Mouse (Mus musculus) myocyte (in vitro differentiated cells): ENCODE data around the gene Meis2.

Experiments used
- CEBPB ChIP-seq: IDR thresholded peaks from 2 replicates; pipeline ENCODE4 v1.6.1; 2011; ENCODE audit warnings: mild to moderate bottlenecking, moderate library complexity; ENCODE audit not compliant: poor library complexity, insufficient read depth, severe bottlenecking
- E2F4 ChIP-seq: IDR thresholded peaks from one replicate; pipeline ENCODE4 v1.6.1; 2011; ENCODE audit warnings: mild to moderate bottlenecking, control low read depth, moderate library complexity; ENCODE audit not compliant: insufficient read depth
- MAX ChIP-seq: IDR thresholded peaks from one replicate; pipeline ENCODE4 v1.6.1; 2011; ENCODE audit warnings: low read depth, mild to moderate bottlenecking, control low read depth
- MYOD1 ChIP-seq, 3 experiments: IDR thresholded peaks; one replicate each; pipeline ENCODE4 v1.6.1; 2011; ENCODE audit warnings: control low read depth in 2 of 3, low read depth in 2 of 3, mild to moderate bottlenecking in 2 of 3, moderate library complexity in 1 of 3; ENCODE audit not compliant: insufficient read length in 2 of 3, control insufficient read depth in 1 of 3
- MYOG ChIP-seq, 3 experiments: IDR thresholded peaks; one replicate each; pipeline ENCODE4 v1.6.1; 2011; ENCODE audit warnings: control low read depth in 2 of 3, low read depth in 2 of 3, mild to moderate bottlenecking in 2 of 3; ENCODE audit not compliant: insufficient read length in 2 of 3, control insufficient read depth in 1 of 3, insufficient read depth in 1 of 3
- POLR2A ChIP-seq: IDR thresholded peaks from one replicate; pipeline ENCODE4 v1.6.1; 2011; ENCODE audit warnings: low read depth, mild to moderate bottlenecking, control low read depth, moderate library complexity; ENCODE audit not compliant: insufficient read length
- POLR2AphosphoS2 ChIP-seq: IDR thresholded peaks from one replicate; pipeline ENCODE4 v1.6.1; 2011; ENCODE audit warnings: low read depth, control low read depth; ENCODE audit not compliant: insufficient read length
- SRF ChIP-seq: IDR thresholded peaks from one replicate; pipeline ENCODE4 v1.6.1; 2011; ENCODE audit warnings: low read depth; ENCODE audit not compliant: control insufficient read depth, insufficient read length
- TCF12 ChIP-seq: IDR thresholded peaks from one replicate; pipeline ENCODE4 v1.6.1; 2011; ENCODE audit warnings: mild to moderate bottlenecking, control low read depth; ENCODE audit not compliant: poor library complexity, insufficient read depth, severe bottlenecking
- TCF3 ChIP-seq: IDR thresholded peaks from one replicate; pipeline ENCODE4 v1.6.1; 2011; ENCODE audit warnings: low read depth, control low read depth; ENCODE audit not compliant: insufficient read length
- USF1 ChIP-seq: IDR thresholded peaks from one replicate; pipeline ENCODE4 v1.6.1; 2011; ENCODE audit warnings: low read depth, mild to moderate bottlenecking, control low read depth, moderate library complexity

GRCm38 (mm10) chr2:115884184-115884583 is 181.5 kb downstream of the Meis2 start:
- TF ChIP-seq MYOG (IDR thresholded peaks at IDR 0.05; ENCODE audit: control insufficient read depth in 1 of 3, insufficient read depth in 1 of 3, insufficient read length in 2 of 3, low read depth in 2 of 3) (no peak), POLR2AphosphoS2 (no peak), TCF12 (no peak), POLR2A (no peak), E2F4 (no peak), MAX (no peak), USF1 (no peak), SRF (no peak), CEBPB (no peak), MYOD1 (IDR thresholded peaks at IDR 0.05; ENCODE audit: control insufficient read depth in 1 of 3, insufficient read length in 2 of 3, low read depth in 2 of 3) (no peak), TCF3 (no peak)
